Mouse (Mus musculus) spleen, postnatal 4 days (tissue): ENCODE results near the gene Cdc45.
"Not testable (repeated sequence)": the region's sequence is repeated elsewhere in the genome, so short reads cannot be mapped to it uniquely, and the experiment has no call there.

Source experiments
- DNase-seq, 2 experiments: peaks; one replicate each; pipeline ENCODE4 v3.0.0; 2022; ENCODE audit warnings: low spot score in 2 of 2

The Cdc45 gene

DNA sequence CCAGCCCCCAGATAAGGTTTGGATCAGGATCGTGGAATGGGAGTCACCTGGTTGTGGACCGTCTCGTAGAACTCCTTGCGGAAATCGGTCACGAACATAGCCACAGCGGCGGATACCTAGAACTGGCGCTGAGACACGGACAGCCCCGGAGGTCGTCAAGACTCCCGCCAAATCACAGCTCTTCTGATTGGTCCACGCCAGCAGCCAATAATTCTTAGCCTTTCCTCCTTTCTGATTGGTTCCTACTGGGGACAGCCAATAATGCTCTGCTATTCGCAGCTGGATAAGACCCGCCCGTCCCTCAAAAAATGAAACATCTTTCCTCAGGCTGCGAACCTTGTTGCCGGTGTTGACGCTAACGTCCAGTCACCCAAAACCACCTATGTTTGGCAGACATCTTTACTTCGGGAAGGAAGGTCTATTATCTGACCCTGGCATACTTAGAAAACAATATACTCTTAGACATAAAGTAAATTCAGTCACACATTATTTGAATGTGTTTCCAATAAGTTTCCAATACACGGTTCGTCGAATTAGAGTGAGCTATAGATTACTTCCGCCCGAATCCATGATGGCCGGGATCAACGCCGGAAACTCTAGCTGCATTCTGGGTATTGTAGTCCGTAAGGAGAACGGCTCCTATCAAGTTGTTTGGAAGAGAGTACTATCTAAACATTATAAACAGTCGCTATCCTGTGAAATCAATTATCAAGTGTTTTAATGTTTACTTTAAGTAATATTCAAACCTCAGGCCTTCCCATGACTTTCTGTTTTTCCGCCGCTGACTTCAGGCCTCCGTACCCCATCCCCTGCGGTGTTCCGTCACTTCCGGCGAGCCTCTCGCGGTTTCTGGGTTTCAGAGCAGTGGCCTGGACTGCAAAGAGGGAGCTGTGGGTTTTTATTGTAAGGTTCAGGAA, at the start of gene Cdc45, which contains the start of gene Ufd1:
Cdc45 (minus strand) TSS at position 520 of the 917 bp plus-strand sequence.
Ufd1 (plus strand) TSS at position 312 of the 917 bp plus-strand sequence.
- peak; percentile 84 to 91 for DNase-seq

GRCm38 (mm10) chr16:18860186-18860585, 48.4 kb upstream of the Cdc45 start:
- DNase-seq, result no peak

DNA sequence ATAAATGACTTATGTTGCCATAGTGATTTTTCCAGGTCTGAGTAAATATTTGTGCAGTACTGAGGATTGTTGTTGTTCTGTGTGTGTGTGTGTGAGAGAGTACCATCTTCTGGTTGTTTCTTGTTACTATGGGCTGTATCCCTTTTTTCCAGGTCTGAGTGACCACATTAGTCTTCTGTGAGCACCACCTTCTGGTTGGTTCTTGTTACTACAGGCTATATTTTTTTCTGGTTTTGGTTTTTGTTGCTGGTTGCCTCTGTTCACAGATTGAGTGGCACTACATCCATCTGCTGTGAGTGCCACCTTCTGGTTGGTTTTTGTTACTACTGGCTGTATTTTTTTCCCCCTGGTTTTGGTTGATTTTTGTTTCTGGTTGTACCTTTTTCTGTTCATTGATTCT, 46.8 kb upstream of the Cdc45 start:
- peak in 1 of 2 experiments; percentile 14 for DNase-seq

- not testable (repeated sequence) for DNase-seq
Observed at GRCm38 (mm10) chr16:18849521-18850190, 37.9 kb upstream of the Cdc45 start.

DNA sequence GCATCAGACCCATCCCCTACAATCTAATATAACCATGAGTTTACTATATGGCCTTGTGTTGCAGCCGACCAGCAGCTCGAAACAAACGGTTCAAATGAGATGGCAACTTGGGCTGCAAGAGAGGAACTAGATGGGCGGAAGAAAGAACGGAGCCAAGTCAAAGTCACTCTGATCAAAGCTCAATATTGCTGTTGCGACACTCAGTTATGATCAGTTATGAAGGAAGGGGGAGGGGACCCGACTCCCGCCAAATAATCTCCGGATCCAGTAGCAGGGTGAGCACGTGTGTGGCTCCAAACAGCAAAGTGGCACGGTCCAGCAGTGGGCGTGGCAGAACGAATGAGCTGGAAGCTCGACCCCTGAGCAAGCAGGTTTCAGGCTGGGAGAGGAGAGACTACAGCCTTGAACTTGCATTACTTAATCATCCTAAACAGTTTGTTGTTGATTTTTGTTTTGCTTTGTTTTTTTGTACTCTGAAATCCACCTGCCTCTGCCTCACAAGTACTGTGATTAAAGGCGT, 34.6 kb upstream of the Cdc45 start:
- no peak for DNase-seq

- no peak for DNase-seq
Observed at GRCm38 (mm10) chr16:18838346-18838745, 26.6 kb upstream of the Cdc45 start.

DNA sequence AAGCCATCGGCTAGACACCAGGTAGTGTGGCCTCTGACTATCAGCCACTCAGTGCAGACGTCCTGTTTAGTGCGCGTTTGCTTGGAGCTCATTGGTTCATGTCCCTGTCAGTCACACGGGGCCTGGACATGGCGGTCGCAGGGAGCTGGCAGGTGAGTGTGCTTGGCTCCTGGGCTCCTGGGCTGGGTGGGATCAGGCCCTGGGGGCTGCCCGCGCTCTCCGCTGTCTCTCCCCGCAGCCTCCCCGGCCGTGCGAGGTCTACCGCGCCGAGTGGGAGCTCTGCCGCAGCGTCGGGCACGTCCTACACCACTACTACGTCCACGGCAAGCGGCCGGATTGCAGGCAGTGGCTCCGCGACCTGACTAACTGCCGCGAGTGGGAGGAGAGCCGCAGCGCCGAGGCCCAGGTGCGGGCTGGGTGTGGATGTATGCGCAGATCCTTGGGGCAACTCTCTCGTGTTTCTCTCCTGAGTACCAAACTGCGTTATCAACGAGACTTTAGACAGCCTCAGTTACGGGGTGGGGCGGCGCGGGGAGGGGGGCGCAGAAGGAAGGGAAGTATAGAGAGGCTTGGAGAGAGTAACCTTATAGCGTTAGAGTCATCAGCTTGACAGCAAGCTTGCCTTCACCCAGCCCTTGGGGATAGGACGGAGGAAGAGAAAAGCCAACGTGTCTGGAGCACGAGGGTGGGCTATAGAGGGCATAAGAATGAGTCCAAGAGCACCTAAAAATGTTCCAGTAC, 24.9 kb upstream of the Cdc45 start, which contains the start of the genes 2510002D24Rik and Gm28539:
2510002D24Rik (plus strand) TSS at position 111 of the 741 bp plus-strand sequence.
Gm28539 (plus strand) TSS at position 117 of the 741 bp plus-strand sequence.
- DNase-seq, result peak; percentile 90 to 93

GRCm38 (mm10) chr16:18836073-18836467, 24.3 kb upstream of the Cdc45 start:
- DNase-seq, result no peak

- no peak for DNase-seq
Observed at GRCm38 (mm10) chr16:18833486-18833885, 21.7 kb upstream of the Cdc45 start.

- DNase-seq, result no peak
Observed at GRCm38 (mm10) chr16:18829102-18829501, 17.3 kb upstream of the Cdc45 start.

DNA sequence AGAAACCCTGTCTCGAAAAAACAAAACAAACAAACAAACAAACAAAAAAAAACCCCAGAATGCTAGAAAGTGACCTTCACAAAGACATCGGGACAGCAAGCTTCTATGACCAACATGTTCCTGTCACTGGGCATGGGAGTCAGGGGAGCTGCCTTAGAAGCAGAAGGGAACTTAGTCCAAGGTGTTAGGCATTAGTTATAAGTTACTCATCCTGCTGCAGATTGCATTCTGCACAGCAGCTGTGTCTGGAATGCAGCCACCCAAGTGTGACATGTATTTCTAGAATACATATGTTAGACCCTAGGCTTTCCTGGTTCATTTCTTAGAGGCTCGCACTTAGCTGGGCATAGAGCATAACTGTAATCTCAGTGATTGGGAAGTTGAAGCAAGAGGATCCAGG, 16.8 kb upstream of the Cdc45 start:
- no peak for DNase-seq

DNA sequence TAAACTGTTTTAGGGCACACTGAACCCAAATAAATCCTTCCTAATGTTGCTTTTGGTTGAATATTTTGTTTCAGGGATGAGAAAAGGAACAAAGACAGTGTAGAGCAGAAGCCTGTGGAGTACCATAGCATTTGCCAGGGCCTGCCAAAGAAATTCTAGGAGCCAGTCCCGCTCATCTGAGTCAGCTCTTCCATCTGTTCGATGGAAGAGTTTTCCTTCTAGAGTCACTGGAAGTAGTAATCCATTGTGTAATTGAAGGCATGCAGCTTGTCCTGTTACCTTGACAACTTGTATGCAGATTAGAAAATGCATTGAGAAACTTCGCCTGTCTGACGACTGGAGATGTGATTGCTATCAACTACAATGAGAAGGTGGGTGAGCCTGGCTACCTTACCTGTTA, 11.1 kb upstream of the Cdc45 start:
- no peak for DNase-seq

DNA sequence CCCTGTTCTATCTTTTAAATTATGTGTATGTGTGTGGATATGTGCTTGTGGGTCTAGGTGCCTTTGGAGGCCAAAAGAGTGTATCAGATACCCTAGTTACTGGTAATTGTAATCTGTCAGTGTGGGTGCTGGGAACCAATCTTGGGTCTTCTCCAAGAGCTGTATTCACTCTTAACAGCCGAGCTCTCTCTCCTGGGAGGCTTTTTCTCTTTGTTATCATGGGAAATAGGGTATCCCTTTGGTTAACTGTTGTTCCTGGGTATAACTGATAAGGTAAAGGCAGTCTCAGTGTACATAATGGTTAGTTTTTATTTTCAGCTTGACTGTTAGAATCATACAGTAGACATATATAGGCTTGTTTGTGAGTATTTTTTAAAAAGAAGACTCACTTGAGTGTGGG, 10.6 kb upstream of the Cdc45 start:
- no peak for DNase-seq

- no peak for DNase-seq
Observed at GRCm38 (mm10) chr16:18812385-18812910, 661 bp upstream of the Cdc45 start.

- peak in 1 of 2 experiments; percentile 38 for DNase-seq
Observed at GRCm38 (mm10) chr16:18811032-18811431, 755 bp downstream of the Cdc45 start.

DNA sequence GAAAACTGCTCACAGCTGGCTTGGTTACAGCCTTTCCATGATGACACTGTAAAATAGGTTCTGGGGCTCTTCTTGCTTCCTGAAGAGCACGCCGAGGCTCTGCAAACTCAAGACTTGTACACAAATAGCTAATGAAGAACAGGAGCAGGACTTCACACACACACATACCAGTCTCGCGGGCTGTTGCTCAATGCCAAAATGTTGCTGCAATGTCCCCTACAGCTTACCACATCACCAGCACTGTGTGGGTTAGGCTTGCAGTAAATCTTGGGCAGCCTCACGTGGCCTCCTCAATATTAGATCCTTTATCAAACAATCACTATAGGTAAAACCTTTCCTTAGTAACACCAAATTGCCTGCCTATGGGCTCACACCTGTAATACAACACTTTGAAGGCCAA, 2.8 kb downstream of the Cdc45 start:
- peak in 1 of 2 experiments; percentile 23 for DNase-seq

DNA sequence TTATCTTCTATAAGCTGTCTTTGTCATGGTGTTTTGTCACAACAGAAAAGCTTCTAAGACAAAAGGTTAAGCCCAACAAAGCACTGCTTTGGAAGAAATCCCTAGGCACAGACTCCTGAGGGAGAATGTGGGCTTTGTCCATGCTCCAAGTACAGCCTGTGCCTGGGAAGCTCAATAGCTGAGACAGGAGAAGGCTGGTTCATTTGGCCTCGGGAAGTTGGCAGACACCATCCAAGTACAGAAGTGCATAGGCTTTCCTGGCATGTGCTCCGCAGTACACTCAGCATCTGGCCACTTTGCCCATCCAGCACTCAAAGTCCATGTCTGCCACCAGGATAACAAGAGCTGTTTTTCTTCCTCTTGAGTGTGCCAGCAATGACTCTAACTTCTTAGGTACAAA, 6.0 kb downstream of the Cdc45 start:
- DNase-seq, result no peak

DNA sequence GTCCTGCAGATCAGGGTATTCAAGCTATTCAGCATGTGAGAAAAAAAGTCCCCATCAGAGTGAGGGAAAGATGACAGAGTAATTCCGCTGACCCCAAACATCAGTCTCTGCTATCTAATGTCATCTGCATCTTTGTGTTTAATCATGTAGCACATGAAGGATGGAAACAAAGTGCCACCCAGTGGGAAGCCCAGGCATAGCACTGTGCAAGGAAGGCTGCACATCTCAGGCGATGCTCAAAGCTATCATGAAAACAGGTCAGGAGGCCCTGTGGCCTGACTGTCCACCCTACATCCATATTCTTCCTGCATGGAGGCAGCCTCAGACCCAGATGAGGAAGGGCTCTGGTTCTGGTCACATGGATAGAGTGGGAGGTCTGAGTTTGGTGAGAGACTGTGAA, 12.9 kb downstream of the Cdc45 start:
- DNase-seq, result no peak

- no peak for DNase-seq
Observed at GRCm38 (mm10) chr16:18798151-18798550, 13.6 kb downstream of the Cdc45 start.

- DNase-seq, result no peak
Observed at GRCm38 (mm10) chr16:18796645-18797044, 15.1 kb downstream of the Cdc45 start.

DNA sequence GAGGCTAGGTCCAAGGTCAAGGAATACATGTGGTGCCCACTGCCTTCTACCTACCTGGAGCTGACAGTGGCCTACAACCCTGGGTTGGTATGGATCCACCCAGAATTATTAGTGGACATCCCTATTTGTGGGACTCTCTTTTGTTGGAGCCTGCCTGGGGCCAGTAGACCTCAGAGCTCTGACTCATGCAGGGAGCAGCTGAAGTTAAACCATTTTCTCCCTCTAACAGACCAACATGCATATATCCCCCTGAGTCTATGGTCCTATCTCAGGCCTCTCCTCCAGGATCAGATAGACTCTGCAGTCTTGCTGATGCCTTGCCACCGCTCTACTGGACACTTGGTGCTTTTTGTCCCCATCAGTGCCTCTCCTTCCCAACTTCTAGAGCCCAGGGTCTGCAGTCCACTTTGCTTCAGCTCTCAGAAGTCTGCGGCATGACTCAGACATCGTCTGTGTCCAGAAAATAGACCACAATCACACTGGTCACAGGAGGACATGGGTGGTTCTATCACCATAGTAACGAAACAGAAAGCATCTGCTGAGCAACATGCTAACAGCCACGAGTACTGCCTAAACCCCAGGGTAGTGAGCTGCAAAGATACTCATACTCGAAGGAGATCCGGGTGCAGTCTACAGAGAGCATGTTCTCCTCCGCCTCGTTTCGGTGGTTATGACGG, 16.4 kb downstream of the Cdc45 start:
- no peak for DNase-seq
